Mouse (Mus musculus): ENCODE measurements around the gene Mtus2. TPM values are rescaled to one million over a fixed set of nuclear protein-coding genes. Genes with fewer than 3 reads are reported as not detected.
A peak's percentile ranks its signal among the peaks of the same experiment; 100 is the strongest.

Mtus2 gene
- polyA plus RNA-seq, 1 experiment from 2014 or later: 53.9 TPM

GRCm38 (mm10) chr5:147955671-147956070 lies 1.4 kb upstream of the Mtus2 start:
- Histone ChIP-seq H3K4me3 (ENCODE audit: low read depth, low read length) (no peak overlapping the region), H3K27ac (ENCODE audit: low read depth, low read length) (no peak overlapping the region), H3K9me3 (ENCODE audit: control insufficient read depth, low read length) (no peaks in the 10 kb centered on the region), H3K4me1 (ENCODE audit: control insufficient read depth, insufficient read depth, low read length) (0 out of 2 replicates have a peak, but pooled peaks cover 6% of the 10 kb centered on the region), H3K9ac (replicated peaks; ENCODE audit: low read depth, low read length) (no peak overlapping the region), H3K27me3 (ENCODE audit: control insufficient read depth, insufficient read depth, low read length) (no peaks in the 10 kb centered on the region; the same call in 1 of the 2 replicates), H3K36me3 (ENCODE audit: control insufficient read depth, insufficient read depth, low read length) (no peaks in the 10 kb centered on the region), H3K4me2 (ENCODE audit: low read depth, low read length) (peak overlapping the region; percentile 84; the same call in 1 of the 2 replicates)
- 37% methylated on average over 5 of the region's 5 CpGs for WGBS
- ATAC-seq (ENCODE audit: low read depth): no peak

- ATAC-seq (ENCODE audit: low read depth): no peak
- WGBS: 1% methylated on average over 11 of the region's 11 CpGs
- no peak overlapping the region for H3K27ac ChIP-seq (ENCODE audit: low read depth, low read length)
- H3K4me1 ChIP-seq (ENCODE audit: control insufficient read depth, insufficient read depth, low read length): 0 out of 2 replicates have a peak, but pooled peaks cover 6% of the 10 kb centered on the region
- H3K4me2 ChIP-seq (ENCODE audit: low read depth, low read length): peak overlapping the region; percentile 84
- no peaks in the 10 kb centered on the region; the same call in 1 of the 2 replicates for H3K27me3 ChIP-seq (ENCODE audit: control insufficient read depth, insufficient read depth, low read length)
- peak overlapping the region; percentile 73 for H3K4me3 ChIP-seq (ENCODE audit: low read depth, low read length)
- no peaks in the 10 kb centered on the region for H3K36me3 ChIP-seq (ENCODE audit: control insufficient read depth, insufficient read depth, low read length)
- peak overlapping the region; percentile 77; the same call in 1 of the 2 replicates for H3K9ac ChIP-seq (replicated peaks; ENCODE audit: low read depth, low read length)
- H3K9me3 ChIP-seq (ENCODE audit: control insufficient read depth, low read length): no peaks in the 10 kb centered on the region
Observed at GRCm38 (mm10) chr5:147956421-147956820, 699 bp upstream of the Mtus2 start.

GRCm38 (mm10) chr5:147957592-147958271 lies 612 bp downstream of the Mtus2 start:
- Histone ChIP-seq H3K9me3 (ENCODE audit: control insufficient read depth, low read length) (no peaks in the 10 kb centered on the region), H3K27ac (ENCODE audit: low read depth, low read length) (peak overlapping the region; percentile 86), H3K9ac (replicated peaks; ENCODE audit: low read depth, low read length) (peak overlapping the region; percentile 77), H3K27me3 (ENCODE audit: control insufficient read depth, insufficient read depth, low read length) (no peaks in the 10 kb centered on the region; the same call in 1 of the 2 replicates), H3K36me3 (ENCODE audit: control insufficient read depth, insufficient read depth, low read length) (no peaks in the 10 kb centered on the region), H3K4me1 (ENCODE audit: control insufficient read depth, insufficient read depth, low read length) (0 out of 2 replicates have a peak, but pooled peaks cover 6% of the 10 kb centered on the region), H3K4me2 (ENCODE audit: low read depth, low read length) (peak overlapping the region; percentile 84), H3K4me3 (ENCODE audit: low read depth, low read length) (peak overlapping the region; percentile 73)
- ATAC-seq (ENCODE audit: low read depth): peak; percentile 69
- whole genome bisulfite sequencing: under 1% methylated on average over 41 of the region's 42 CpGs

- Histone ChIP-seq H3K9me3 (ENCODE audit: control insufficient read depth, low read length) (no peaks in the 10 kb centered on the region), H3K4me1 (ENCODE audit: control insufficient read depth, insufficient read depth, low read length) (0 out of 2 replicates have a peak, but pooled peaks cover 6% of the 10 kb centered on the region), H3K4me3 (ENCODE audit: low read depth, low read length) (peak overlapping the region; percentile 73), H3K4me2 (ENCODE audit: low read depth, low read length) (peak overlapping the region; percentile 84), H3K27me3 (ENCODE audit: control insufficient read depth, insufficient read depth, low read length) (no peaks in the 10 kb centered on the region; the same call in 1 of the 2 replicates), H3K36me3 (ENCODE audit: control insufficient read depth, insufficient read depth, low read length) (no peaks in the 10 kb centered on the region), H3K27ac (ENCODE audit: low read depth, low read length) (no peak overlapping the region), H3K9ac (replicated peaks; ENCODE audit: low read depth, low read length) (no peak overlapping the region; the same call in 1 of the 2 replicates)
- 22% methylated on average over 13 of the region's 13 CpGs for WGBS
- no peak for ATAC-seq (ENCODE audit: low read depth)
Observed at GRCm38 (mm10) chr5:147958552-147958951, 1.4 kb downstream of the Mtus2 start.

DNA sequence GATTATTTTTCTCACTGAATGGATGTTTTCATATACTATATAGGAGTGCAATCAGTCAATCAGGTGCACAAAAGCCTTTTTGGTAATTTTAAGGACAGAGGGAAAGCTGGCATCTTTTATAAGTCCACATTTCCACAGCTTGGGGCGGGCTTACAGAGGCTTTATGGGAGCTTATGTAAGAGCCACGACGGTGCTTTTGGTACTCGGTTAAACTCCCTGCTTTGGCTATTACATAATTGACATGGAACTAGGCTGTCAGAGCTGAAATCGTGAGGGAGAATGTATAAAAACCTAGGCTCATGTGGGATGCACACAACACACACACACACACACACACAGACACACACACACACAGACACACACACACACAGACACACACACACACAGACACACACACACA lies 2.0 kb downstream of the Mtus2 start:
- Histone ChIP-seq H3K27ac (ENCODE audit: low read depth, low read length) (no peak overlapping the region), H3K9ac (replicated peaks; ENCODE audit: low read depth, low read length) (no peak overlapping the region; the same call in 1 of the 2 replicates), H3K9me3 (ENCODE audit: control insufficient read depth, low read length) (no peaks in the 10 kb centered on the region), H3K27me3 (ENCODE audit: control insufficient read depth, insufficient read depth, low read length) (no peaks in the 10 kb centered on the region; the same call in 1 of the 2 replicates), H3K4me2 (ENCODE audit: low read depth, low read length) (peak overlapping the region; percentile 84), H3K4me1 (ENCODE audit: control insufficient read depth, insufficient read depth, low read length) (0 out of 2 replicates have a peak, but pooled peaks cover 6% of the 10 kb centered on the region), H3K4me3 (ENCODE audit: low read depth, low read length) (peak overlapping the region; percentile 73), H3K36me3 (ENCODE audit: control insufficient read depth, insufficient read depth, low read length) (no peaks in the 10 kb centered on the region)
- 18% methylated on average over 5 of the region's 5 CpGs for WGBS
- no peak for ATAC-seq (ENCODE audit: low read depth)

- no peak for ATAC-seq (ENCODE audit: low read depth)
- H3K27me3 ChIP-seq (ENCODE audit: control insufficient read depth, insufficient read depth, low read length): no peaks in the 10 kb centered on the region
- no peak overlapping the region for H3K27ac ChIP-seq (ENCODE audit: low read depth, low read length)
- 88% methylated on average over 1 of the region's 1 CpGs for WGBS
- H3K4me2 ChIP-seq (ENCODE audit: low read depth, low read length): no peak overlapping the region
- 0 out of 2 replicates have a peak, but pooled peaks cover 2% of the 10 kb centered on the region for H3K4me1 ChIP-seq (ENCODE audit: control insufficient read depth, insufficient read depth, low read length)
- no peaks in the 10 kb centered on the region for H3K9me3 ChIP-seq (ENCODE audit: control insufficient read depth, low read length)
- H3K36me3 ChIP-seq (ENCODE audit: control insufficient read depth, insufficient read depth, low read length): no peaks in the 10 kb centered on the region
- no peak overlapping the region for H3K4me3 ChIP-seq (ENCODE audit: low read depth, low read length)
- no peak overlapping the region for H3K9ac ChIP-seq (replicated peaks; ENCODE audit: low read depth, low read length)
Observed at GRCm38 (mm10) chr5:147960793-147961192, 3.7 kb downstream of the Mtus2 start.

GRCm38 (mm10) chr5:147963820-147964580 lies 6.9 kb downstream of the Mtus2 start:
- no peak overlapping the region for H3K9ac ChIP-seq (replicated peaks; ENCODE audit: low read depth, low read length)
- H3K4me3 ChIP-seq (ENCODE audit: low read depth, low read length): no peak overlapping the region
- ATAC-seq (ENCODE audit: low read depth): no peak
- no peaks in the 10 kb centered on the region for H3K9me3 ChIP-seq (ENCODE audit: control insufficient read depth, low read length)
- no peaks in the 10 kb centered on the region for H3K36me3 ChIP-seq (ENCODE audit: control insufficient read depth, insufficient read depth, low read length)
- no peaks in the 10 kb centered on the region for H3K4me1 ChIP-seq (ENCODE audit: control insufficient read depth, insufficient read depth, low read length)
- H3K27ac ChIP-seq (ENCODE audit: low read depth, low read length): no peak overlapping the region
- H3K27me3 ChIP-seq (ENCODE audit: control insufficient read depth, insufficient read depth, low read length): no peaks in the 10 kb centered on the region
- H3K4me2 ChIP-seq (ENCODE audit: low read depth, low read length): no peak overlapping the region
- WGBS: 70% methylated on average over 13 of the region's 13 CpGs

- Histone ChIP-seq H3K4me1 (ENCODE audit: control insufficient read depth, insufficient read depth, low read length) (no peaks in the 10 kb centered on the region), H3K9me3 (ENCODE audit: control insufficient read depth, low read length) (no peaks in the 10 kb centered on the region), H3K36me3 (ENCODE audit: control insufficient read depth, insufficient read depth, low read length) (no peaks in the 10 kb centered on the region), H3K4me3 (ENCODE audit: low read depth, low read length) (no peak overlapping the region), H3K27ac (ENCODE audit: low read depth, low read length) (no peak overlapping the region), H3K9ac (replicated peaks; ENCODE audit: low read depth, low read length) (no peak overlapping the region), H3K4me2 (ENCODE audit: low read depth, low read length) (no peak overlapping the region), H3K27me3 (ENCODE audit: control insufficient read depth, insufficient read depth, low read length) (no peaks in the 10 kb centered on the region)
- no peak for ATAC-seq (ENCODE audit: low read depth)
- WGBS: 33% methylated on average over 2 of the region's 2 CpGs
Observed at GRCm38 (mm10) chr5:147964776-147965175, 7.7 kb downstream of the Mtus2 start.

GRCm38 (mm10) chr5:147966646-147967045 lies 9.5 kb downstream of the Mtus2 start:
- Histone ChIP-seq H3K27ac (ENCODE audit: low read depth, low read length) (no peak overlapping the region), H3K9ac (replicated peaks; ENCODE audit: low read depth, low read length) (no peak overlapping the region), H3K4me2 (ENCODE audit: low read depth, low read length) (no peak overlapping the region), H3K9me3 (ENCODE audit: control insufficient read depth, low read length) (no peaks in the 10 kb centered on the region), H3K4me1 (ENCODE audit: control insufficient read depth, insufficient read depth, low read length) (no peaks in the 10 kb centered on the region), H3K27me3 (ENCODE audit: control insufficient read depth, insufficient read depth, low read length) (no peaks in the 10 kb centered on the region), H3K4me3 (ENCODE audit: low read depth, low read length) (no peak overlapping the region), H3K36me3 (ENCODE audit: control insufficient read depth, insufficient read depth, low read length) (no peaks in the 10 kb centered on the region)
- 86% methylated on average over 7 of the region's 7 CpGs for WGBS
- no peak for ATAC-seq (ENCODE audit: low read depth)

All from neural tube, embryonic 14.5 days (tissue).